Mouse (Mus musculus) C2C12 (cell line): ENCODE data around the gene Astl.

Source experiments
- CEBPB ChIP-seq: IDR thresholded peaks from one replicate; pipeline ENCODE4 v1.6.1; 2011; ENCODE audit warnings: low read depth, mild to moderate bottlenecking, control low read depth, moderate library complexity
- CTCF ChIP-seq: IDR thresholded peaks from one replicate; pipeline ENCODE4 v1.5.1; 2011; ENCODE audit not compliant: control insufficient read depth, insufficient read depth, insufficient read length
- MAX ChIP-seq: IDR thresholded peaks from one replicate; pipeline ENCODE4 v1.6.1; 2011; ENCODE audit warnings: mild to moderate bottlenecking, control low read depth

GRCm38 (mm10) chr2:127398738-127399137, 60.3 kb downstream of the Astl start:
- no peak for TF ChIP-seq CTCF
- TF ChIP-seq CEBPB = no peak
- TF ChIP-seq MAX = no peak
